Mouse (Mus musculus): ENCODE measurements around the gene Pcnt.

DNA sequence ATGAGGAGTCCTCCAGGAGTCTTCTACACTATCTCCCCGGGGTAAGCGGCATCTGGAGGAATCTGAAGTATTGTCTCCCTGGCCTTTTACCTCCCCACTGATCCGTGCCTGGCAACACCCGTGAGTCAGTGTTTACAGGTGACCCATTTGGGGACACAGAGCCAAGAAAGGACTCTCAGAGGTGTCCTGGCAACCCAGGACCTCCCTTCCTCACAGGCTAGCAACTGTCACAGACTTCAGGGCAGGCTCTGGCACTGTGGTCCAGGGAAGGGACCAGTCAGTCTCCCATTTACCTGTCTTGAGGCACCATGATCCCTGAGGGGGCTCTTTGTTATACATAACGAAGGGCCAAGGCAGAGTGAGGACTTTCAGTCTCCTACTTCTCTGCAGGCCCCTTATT lies 6.3 kb upstream of the Pcnt start, which contains the start of gene 2610028H24Rik:
- TF ChIP-seq POLR2A (IDR thresholded peaks at IDR 0.05; ENCODE audit: insufficient read length, low read depth) (no peak), MYOG (IDR thresholded peaks at IDR 0.05; ENCODE audit: control insufficient read depth in 1 of 3, insufficient read depth in 1 of 3, insufficient read length in 2 of 3, low read depth in 2 of 3) (no peak), TCF12 (IDR thresholded peaks at IDR 0.05; ENCODE audit: insufficient read depth, poor library complexity, severe bottlenecking) (no peak), CEBPB (IDR thresholded peaks at IDR 0.05; ENCODE audit: insufficient read depth, poor library complexity, severe bottlenecking) (no peak), POLR2AphosphoS2 (IDR thresholded peaks at IDR 0.05; ENCODE audit: insufficient read length, low read depth) (no peak), MAX (IDR thresholded peaks at IDR 0.05; ENCODE audit: low read depth) (no peak), USF1 (IDR thresholded peaks at IDR 0.05; ENCODE audit: low read depth) (no peak), SRF (IDR thresholded peaks at IDR 0.05; ENCODE audit: control insufficient read depth, insufficient read length, low read depth) (no peak), TCF3 (IDR thresholded peaks at IDR 0.05; ENCODE audit: insufficient read length, low read depth) (no peak)

All from myocyte (in vitro differentiated cells).